Mouse (Mus musculus) E14TG2a.4 (cell line): Measurements from ENCODE around the gene Efcab3.

ENCODE experiments used
- H3K27me3 ChIP-seq: 2 replicates; pipeline ENCODE4 v1.6.1; 2014; ENCODE audit warnings: low read length, control low read depth; ENCODE audit not compliant: insufficient read depth
- H3K36me3 ChIP-seq: 2 replicates; pipeline ENCODE4 v1.6.1; 2014; ENCODE audit warnings: low read length, control low read depth; ENCODE audit not compliant: insufficient read depth
- H3K4me1 ChIP-seq: replicated peaks from 2 replicates; pipeline ENCODE4 v1.6.1; 2014; ENCODE audit warnings: low read depth, low read length, control low read depth
- H3K4me3 ChIP-seq: replicated peaks from 2 replicates; pipeline ENCODE4 v1.5.1; 2014; ENCODE audit warnings: mild to moderate bottlenecking, low read length
- H3K9me3 ChIP-seq: 2 replicates; pipeline ENCODE4 v1.6.1; 2014; ENCODE audit warnings: low read length, control low read depth
- CTCF ChIP-seq: conservative IDR thresholded peaks from 2 replicates; pipeline ENCODE4 v1.5.1; 2014; ENCODE audit warnings: low read length
- NANOG ChIP-seq: IDR thresholded peaks from 2 replicates; pipeline ENCODE4 v1.6.1; 2014; ENCODE audit warnings: borderline replicate concordance, low read length, mixed read lengths
- POU5F1 ChIP-seq: IDR thresholded peaks from 2 replicates; pipeline ENCODE4 v1.6.1; 2014; ENCODE audit warnings: low read length, borderline replicate concordance

The Efcab3 gene

GRCm38 (mm10) chr11:105143564-105143963 is 80.2 kb downstream of the Efcab3 start:
- TF ChIP-seq POU5F1 (no peak), NANOG (no peak), CTCF (no peak)
- no peaks in the 10 kb centered on the region for H3K27me3 ChIP-seq
- H3K9me3 ChIP-seq = no peaks in the 10 kb centered on the region
- H3K36me3 ChIP-seq = peaks cover 36% of the 10 kb centered on the region
- peaks cover 20% of the 10 kb centered on the region for H3K4me1 ChIP-seq
- H3K4me3 ChIP-seq = no peak overlapping the region

DNA sequence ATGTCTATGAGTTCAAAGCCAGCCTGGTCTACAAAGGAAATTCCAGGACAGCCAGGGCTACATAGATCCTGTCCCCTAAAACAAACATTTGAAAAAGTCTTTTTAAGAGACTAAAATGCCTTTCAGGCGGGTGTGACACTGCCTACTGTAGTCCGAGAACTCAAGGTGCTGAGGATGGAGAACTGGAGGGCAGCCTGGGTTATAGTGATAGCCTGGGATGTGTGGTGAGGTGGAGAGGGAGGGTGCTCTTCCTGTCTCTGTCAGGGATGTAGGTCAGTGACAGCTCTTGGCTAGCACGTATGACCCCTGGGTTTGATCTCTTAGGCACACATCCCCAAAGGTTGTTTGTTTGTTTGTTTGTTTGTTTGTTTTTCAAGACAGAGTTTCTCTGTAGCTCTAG is 80.7 kb downstream of the Efcab3 start:
- Histone ChIP-seq H3K4me1 (peaks cover 21% of the 10 kb centered on the region), H3K4me3 (no peak overlapping the region), H3K27me3 (no peaks in the 10 kb centered on the region), H3K9me3 (no peaks in the 10 kb centered on the region), H3K36me3 (peaks cover 31% of the 10 kb centered on the region)
- TF ChIP-seq POU5F1 = no peak
- TF ChIP-seq CTCF = no peak
- TF ChIP-seq NANOG = no peak

GRCm38 (mm10) chr11:105144508-105145210 is 81.3 kb downstream of the Efcab3 start:
- no peaks in the 10 kb centered on the region for H3K27me3 ChIP-seq
- TF ChIP-seq POU5F1 (no peak), CTCF (no peak), NANOG (no peak)
- H3K9me3 ChIP-seq = no peaks in the 10 kb centered on the region
- no peak overlapping the region for H3K4me3 ChIP-seq
- H3K36me3 ChIP-seq = peaks cover 25% of the 10 kb centered on the region
- H3K4me1 ChIP-seq = peaks cover 24% of the 10 kb centered on the region

- Histone ChIP-seq H3K9me3 (no peaks in the 10 kb centered on the region), H3K36me3 (peaks cover 20% of the 10 kb centered on the region), H3K4me3 (no peak overlapping the region), H3K27me3 (no peaks in the 10 kb centered on the region), H3K4me1 (peaks cover 23% of the 10 kb centered on the region)
- TF ChIP-seq NANOG = no peak
- TF ChIP-seq POU5F1 = no peak
- TF ChIP-seq CTCF = no peak
Measured at GRCm38 (mm10) chr11:105145211-105145610, 81.8 kb downstream of the Efcab3 start.

- H3K9me3 ChIP-seq = no peaks in the 10 kb centered on the region
- H3K4me1 ChIP-seq = peaks cover 26% of the 10 kb centered on the region
- no peaks in the 10 kb centered on the region for H3K27me3 ChIP-seq
- H3K36me3 ChIP-seq = peaks cover 8% of the 10 kb centered on the region
- H3K4me3 ChIP-seq = no peak within 1 kb of the TSS
- TF ChIP-seq CTCF = no peak
- TF ChIP-seq NANOG = no peak
- TF ChIP-seq POU5F1 = no peak
Measured at GRCm38 (mm10) chr11:105146593-105146992, 83.2 kb downstream of the Efcab3 start, which contains the start of gene Gm10842. Gm10842 (plus strand) TSS chr11:105146893.

GRCm38 (mm10) chr11:105149353-105149752 is 86.0 kb downstream of the Efcab3 start:
- TF ChIP-seq CTCF = no peak
- TF ChIP-seq POU5F1 = no peak
- no peak for TF ChIP-seq NANOG
- Histone ChIP-seq H3K4me3 (no peak overlapping the region), H3K4me1 (peaks cover 47% of the 10 kb centered on the region), H3K9me3 (no peaks in the 10 kb centered on the region), H3K36me3 (no peaks in the 10 kb centered on the region), H3K27me3 (no peaks in the 10 kb centered on the region)

DNA sequence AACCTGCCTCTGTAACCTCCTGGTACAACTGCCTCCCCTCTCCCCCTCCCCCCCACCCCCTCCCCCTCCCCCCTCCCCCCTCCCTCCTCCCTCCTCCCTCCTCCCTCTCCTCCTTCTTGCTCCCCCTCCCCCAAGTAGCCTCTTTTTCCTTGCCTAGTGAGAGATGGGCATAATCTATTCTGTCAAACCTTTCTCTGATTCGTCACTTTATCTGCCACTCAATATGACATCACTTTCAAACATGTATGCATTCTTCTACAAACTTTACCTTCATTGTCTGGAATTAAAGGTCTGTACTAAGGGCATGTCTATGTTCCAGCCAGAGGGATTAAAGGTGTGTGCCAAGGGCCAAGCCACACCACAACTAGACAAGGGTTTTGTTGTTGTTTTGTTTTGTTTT is 86.4 kb downstream of the Efcab3 start:
- H3K4me1 ChIP-seq = peaks cover 50% of the 10 kb centered on the region
- H3K36me3 ChIP-seq = no peaks in the 10 kb centered on the region
- no peaks in the 10 kb centered on the region for H3K9me3 ChIP-seq
- 0 out of 2 replicates have a peak, but pooled peaks cover 3% of the 10 kb centered on the region for H3K27me3 ChIP-seq
- TF ChIP-seq POU5F1 = no peak
- TF ChIP-seq CTCF = no peak
- TF ChIP-seq NANOG = no peak
- H3K4me3 ChIP-seq = no peak overlapping the region

DNA sequence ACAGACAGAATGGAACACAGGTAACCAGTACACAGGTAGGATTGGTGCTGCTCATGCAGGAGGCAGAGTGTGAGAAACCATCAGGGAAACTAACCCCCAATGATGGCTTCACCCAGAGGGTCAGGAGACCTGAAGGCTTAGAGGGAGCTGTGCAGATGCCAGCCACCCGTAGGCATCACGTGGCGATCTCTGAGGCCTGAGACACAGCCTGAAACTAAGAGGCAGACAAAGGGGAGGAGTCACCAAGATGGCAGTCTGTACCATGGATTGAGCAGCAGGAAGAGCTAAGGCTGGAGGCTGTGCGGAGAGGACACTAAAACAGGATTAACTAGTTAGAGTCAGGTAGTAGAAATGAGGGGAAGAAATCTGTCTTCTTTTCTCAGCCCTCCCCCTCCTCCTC is 87.3 kb downstream of the Efcab3 start:
- TF ChIP-seq NANOG = no peak
- TF ChIP-seq CTCF = no peak
- no peak for TF ChIP-seq POU5F1
- H3K9me3 ChIP-seq = no peaks in the 10 kb centered on the region
- H3K36me3 ChIP-seq = no peaks in the 10 kb centered on the region
- 0 out of 2 replicates have a peak, but pooled peaks cover 3% of the 10 kb centered on the region for H3K27me3 ChIP-seq
- peaks cover 58% of the 10 kb centered on the region for H3K4me1 ChIP-seq
- H3K4me3 ChIP-seq = 0 out of 2 replicates have a peak overlapping the region, but pooled peaks have one; percentile 3
